Mouse (Mus musculus): ENCODE results near the gene Rpl32.

Rpl32 gene

DNA sequence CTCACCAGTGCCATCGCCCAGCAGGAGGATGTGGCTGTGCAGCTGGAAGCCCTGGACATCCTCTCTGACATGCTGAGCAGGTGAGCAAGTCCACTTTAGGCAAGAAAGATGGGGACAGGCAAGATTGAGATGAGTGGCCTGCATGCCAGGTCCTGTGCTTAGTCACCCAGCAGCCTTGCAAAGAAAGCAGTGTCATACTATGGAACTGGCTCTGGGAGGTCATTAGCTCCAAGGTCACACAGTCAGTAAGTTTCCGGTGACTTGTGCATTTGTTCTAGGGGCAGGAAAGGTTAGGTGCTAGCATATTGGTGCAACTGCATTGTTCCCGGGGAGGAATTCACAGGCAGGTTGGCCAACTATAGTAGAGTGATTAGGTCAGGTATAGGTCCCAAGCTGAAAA is 25.8 kb downstream of the Rpl32 start:
- Histone ChIP-seq H3K4me3 (replicated peaks; ENCODE audit: low read length) (no peak overlapping the region), H3K36me3 (ENCODE audit: insufficient read depth, low read length) (peaks cover 87% of the 10 kb centered on the region), H3K4me1 (replicated peaks; ENCODE audit: low read depth, low read length) (peaks cover 34% of the 10 kb centered on the region), H3K27me3 (ENCODE audit: insufficient read depth, low read length) (no peaks in the 10 kb centered on the region), H3K9me3 (ENCODE audit: low read length) (no peaks in the 10 kb centered on the region)
- TF ChIP-seq CTCF (conservative IDR thresholded peaks at IDR 0.05; ENCODE audit: low read length): no peak
- TF ChIP-seq POU5F1 (IDR thresholded peaks at IDR 0.05; ENCODE audit: borderline replicate concordance, low read length): no peak
- no peak for TF ChIP-seq NANOG (IDR thresholded peaks at IDR 0.05; ENCODE audit: borderline replicate concordance, low read length)

DNA sequence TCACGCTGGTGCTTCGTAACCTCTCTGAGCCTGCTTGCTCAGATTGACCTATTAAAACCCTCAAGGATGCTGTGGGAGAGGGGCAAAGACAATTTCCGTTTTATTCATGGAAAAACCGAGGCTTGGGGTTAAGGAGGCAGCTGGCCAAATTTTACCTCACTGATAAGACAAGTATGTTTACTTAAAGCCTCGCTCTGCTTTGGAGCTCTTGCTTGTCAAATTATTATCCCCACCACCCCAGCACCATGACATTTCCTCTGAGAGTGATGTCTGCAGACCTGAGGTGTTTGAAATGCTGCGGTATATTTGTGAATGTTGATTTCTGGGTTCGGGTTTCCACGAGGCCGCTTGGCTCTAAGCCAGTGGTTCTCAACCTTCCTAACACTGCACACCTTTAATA is 32.2 kb downstream of the Rpl32 start:
- TF ChIP-seq NANOG (IDR thresholded peaks at IDR 0.05; ENCODE audit: borderline replicate concordance, low read length): no peak
- no peak for TF ChIP-seq POU5F1 (IDR thresholded peaks at IDR 0.05; ENCODE audit: borderline replicate concordance, low read length)
- TF ChIP-seq CTCF (conservative IDR thresholded peaks at IDR 0.05; ENCODE audit: low read length): no peak
- H3K9me3 ChIP-seq (ENCODE audit: low read length): no peaks in the 10 kb centered on the region
- H3K4me3 ChIP-seq (replicated peaks; ENCODE audit: low read length): 0 out of 2 replicates have a peak overlapping the region, but pooled peaks have one; percentile 81
- peaks cover 39% of the 10 kb centered on the region for H3K4me1 ChIP-seq (replicated peaks; ENCODE audit: low read depth, low read length)
- H3K36me3 ChIP-seq (ENCODE audit: insufficient read depth, low read length): peaks cover 23% of the 10 kb centered on the region
- no peaks in the 10 kb centered on the region for H3K27me3 ChIP-seq (ENCODE audit: insufficient read depth, low read length)

- Histone ChIP-seq H3K4me1 (replicated peaks; ENCODE audit: low read depth, low read length) (peaks cover 34% of the 10 kb centered on the region), H3K27me3 (ENCODE audit: insufficient read depth, low read length) (no peaks in the 10 kb centered on the region), H3K36me3 (ENCODE audit: insufficient read depth, low read length) (peaks cover 18% of the 10 kb centered on the region), H3K9me3 (ENCODE audit: low read length) (no peaks in the 10 kb centered on the region), H3K4me3 (replicated peaks; ENCODE audit: low read length) (peak overlapping the region; percentile 81)
- TF ChIP-seq CTCF (conservative IDR thresholded peaks at IDR 0.05; ENCODE audit: low read length) (no peak), POU5F1 (IDR thresholded peaks at IDR 0.05; ENCODE audit: borderline replicate concordance, low read length) (no peak), NANOG (IDR thresholded peaks at IDR 0.05; ENCODE audit: borderline replicate concordance, low read length) (no peak)
These were observed 32.7 kb downstream of the Rpl32 start for GRCm38 (mm10) chr6:115775838-115776237.

DNA sequence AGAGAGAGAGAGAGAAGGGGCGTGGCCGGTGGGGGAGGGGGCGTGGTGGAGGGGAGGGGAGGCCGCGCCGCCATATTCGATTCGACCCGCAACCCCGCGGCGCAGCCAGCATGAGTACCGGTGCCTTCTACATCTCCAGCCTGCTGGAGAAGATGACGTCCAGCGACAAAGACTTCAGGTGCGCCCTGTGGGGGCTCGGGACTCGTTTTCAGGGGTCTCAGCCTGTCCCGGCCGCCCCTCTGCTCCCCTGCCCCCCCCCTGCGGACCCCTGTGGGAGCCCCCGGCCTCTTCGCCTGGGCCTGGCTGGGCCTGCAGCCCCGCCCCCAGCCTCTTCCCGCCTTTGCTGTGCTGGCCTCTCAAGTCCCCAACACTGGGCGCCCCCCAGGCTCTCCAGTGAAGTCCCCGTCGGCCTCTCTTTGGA is 34.0 kb downstream of the Rpl32 start, which contains the start of gene Cand2:
Gene Cand2 (plus strand): TSS at position 38 of the 421 bp plus-strand sequence.
- Histone ChIP-seq H3K4me1 (replicated peaks; ENCODE audit: low read depth, low read length) (peaks cover 32% of the 10 kb centered on the region), H3K27me3 (ENCODE audit: insufficient read depth, low read length) (no peaks in the 10 kb centered on the region), H3K9me3 (ENCODE audit: low read length) (no peaks in the 10 kb centered on the region), H3K36me3 (ENCODE audit: insufficient read depth, low read length) (peaks cover 8% of the 10 kb centered on the region), H3K4me3 (replicated peaks; ENCODE audit: low read length) (peak within 1 kb of the TSS; percentile 81)
- no peak for TF ChIP-seq POU5F1 (IDR thresholded peaks at IDR 0.05; ENCODE audit: borderline replicate concordance, low read length)
- TF ChIP-seq CTCF (conservative IDR thresholded peaks at IDR 0.05; ENCODE audit: low read length): no peak
- TF ChIP-seq NANOG (IDR thresholded peaks at IDR 0.05; ENCODE audit: borderline replicate concordance, low read length): no peak

- no peak for TF ChIP-seq NANOG (IDR thresholded peaks at IDR 0.05; ENCODE audit: borderline replicate concordance, low read length)
- TF ChIP-seq CTCF (conservative IDR thresholded peaks at IDR 0.05; ENCODE audit: low read length): no peak
- no peak for TF ChIP-seq POU5F1 (IDR thresholded peaks at IDR 0.05; ENCODE audit: borderline replicate concordance, low read length)
- H3K4me1 ChIP-seq (replicated peaks; ENCODE audit: low read depth, low read length): peaks cover 32% of the 10 kb centered on the region
- no peaks in the 10 kb centered on the region for H3K9me3 ChIP-seq (ENCODE audit: low read length)
- peak overlapping the region; percentile 76 for H3K4me3 ChIP-seq (replicated peaks; ENCODE audit: low read length)
- H3K27me3 ChIP-seq (ENCODE audit: insufficient read depth, low read length): no peaks in the 10 kb centered on the region
- H3K36me3 ChIP-seq (ENCODE audit: insufficient read depth, low read length): peaks cover 6% of the 10 kb centered on the region
These were observed 34.6 kb downstream of the Rpl32 start for GRCm38 (mm10) chr6:115773966-115774413.

GRCm38 (mm10) chr6:115772604-115773003 is 35.9 kb downstream of the Rpl32 start:
- H3K27me3 ChIP-seq (ENCODE audit: insufficient read depth, low read length): no peaks in the 10 kb centered on the region
- peaks cover 42% of the 10 kb centered on the region for H3K4me1 ChIP-seq (replicated peaks; ENCODE audit: low read depth, low read length)
- no peaks in the 10 kb centered on the region for H3K36me3 ChIP-seq (ENCODE audit: insufficient read depth, low read length)
- TF ChIP-seq CTCF (conservative IDR thresholded peaks at IDR 0.05; ENCODE audit: low read length) (no peak), NANOG (IDR thresholded peaks at IDR 0.05; ENCODE audit: borderline replicate concordance, low read length) (no peak), POU5F1 (IDR thresholded peaks at IDR 0.05; ENCODE audit: borderline replicate concordance, low read length) (no peak)
- no peak overlapping the region for H3K4me3 ChIP-seq (replicated peaks; ENCODE audit: low read length)
- no peaks in the 10 kb centered on the region for H3K9me3 ChIP-seq (ENCODE audit: low read length)

- H3K4me3 ChIP-seq (replicated peaks; ENCODE audit: low read length): no peak overlapping the region
- no peak for TF ChIP-seq POU5F1 (IDR thresholded peaks at IDR 0.05; ENCODE audit: borderline replicate concordance, low read length)
- peak; percentile 63 for TF ChIP-seq CTCF (conservative IDR thresholded peaks at IDR 0.05; ENCODE audit: low read length)
- H3K9me3 ChIP-seq (ENCODE audit: low read length): no peaks in the 10 kb centered on the region
- H3K27me3 ChIP-seq (ENCODE audit: insufficient read depth, low read length): no peaks in the 10 kb centered on the region
- H3K36me3 ChIP-seq (ENCODE audit: insufficient read depth, low read length): no peaks in the 10 kb centered on the region
- peaks cover 46% of the 10 kb centered on the region for H3K4me1 ChIP-seq (replicated peaks; ENCODE audit: low read depth, low read length)
These were observed 36.3 kb downstream of the Rpl32 start for GRCm38 (mm10) chr6:115772201-115772600.

GRCm38 (mm10) chr6:115770852-115771251 is 37.7 kb downstream of the Rpl32 start:
- Histone ChIP-seq H3K36me3 (ENCODE audit: insufficient read depth, low read length) (no peaks in the 10 kb centered on the region), H3K9me3 (ENCODE audit: low read length) (no peaks in the 10 kb centered on the region), H3K4me1 (replicated peaks; ENCODE audit: low read depth, low read length) (peaks cover 44% of the 10 kb centered on the region), H3K27me3 (ENCODE audit: insufficient read depth, low read length) (no peaks in the 10 kb centered on the region), H3K4me3 (replicated peaks; ENCODE audit: low read length) (no peak overlapping the region)
- TF ChIP-seq CTCF (conservative IDR thresholded peaks at IDR 0.05; ENCODE audit: low read length) (no peak), POU5F1 (IDR thresholded peaks at IDR 0.05; ENCODE audit: borderline replicate concordance, low read length) (no peak), NANOG (IDR thresholded peaks at IDR 0.05; ENCODE audit: borderline replicate concordance, low read length) (no peak)

- Histone ChIP-seq H3K4me1 (replicated peaks; ENCODE audit: low read depth, low read length) (peaks cover 43% of the 10 kb centered on the region), H3K36me3 (ENCODE audit: insufficient read depth, low read length) (no peaks in the 10 kb centered on the region), H3K4me3 (replicated peaks; ENCODE audit: low read length) (no peak overlapping the region), H3K9me3 (ENCODE audit: low read length) (no peaks in the 10 kb centered on the region), H3K27me3 (ENCODE audit: insufficient read depth, low read length) (no peaks in the 10 kb centered on the region)
- TF ChIP-seq POU5F1 (IDR thresholded peaks at IDR 0.05; ENCODE audit: borderline replicate concordance, low read length) (no peak), NANOG (IDR thresholded peaks at IDR 0.05; ENCODE audit: borderline replicate concordance, low read length) (no peak), CTCF (conservative IDR thresholded peaks at IDR 0.05; ENCODE audit: low read length) (peak; percentile 53)
These were observed 38.4 kb downstream of the Rpl32 start for GRCm38 (mm10) chr6:115770059-115770670.
